In the genomic region with DNA sequence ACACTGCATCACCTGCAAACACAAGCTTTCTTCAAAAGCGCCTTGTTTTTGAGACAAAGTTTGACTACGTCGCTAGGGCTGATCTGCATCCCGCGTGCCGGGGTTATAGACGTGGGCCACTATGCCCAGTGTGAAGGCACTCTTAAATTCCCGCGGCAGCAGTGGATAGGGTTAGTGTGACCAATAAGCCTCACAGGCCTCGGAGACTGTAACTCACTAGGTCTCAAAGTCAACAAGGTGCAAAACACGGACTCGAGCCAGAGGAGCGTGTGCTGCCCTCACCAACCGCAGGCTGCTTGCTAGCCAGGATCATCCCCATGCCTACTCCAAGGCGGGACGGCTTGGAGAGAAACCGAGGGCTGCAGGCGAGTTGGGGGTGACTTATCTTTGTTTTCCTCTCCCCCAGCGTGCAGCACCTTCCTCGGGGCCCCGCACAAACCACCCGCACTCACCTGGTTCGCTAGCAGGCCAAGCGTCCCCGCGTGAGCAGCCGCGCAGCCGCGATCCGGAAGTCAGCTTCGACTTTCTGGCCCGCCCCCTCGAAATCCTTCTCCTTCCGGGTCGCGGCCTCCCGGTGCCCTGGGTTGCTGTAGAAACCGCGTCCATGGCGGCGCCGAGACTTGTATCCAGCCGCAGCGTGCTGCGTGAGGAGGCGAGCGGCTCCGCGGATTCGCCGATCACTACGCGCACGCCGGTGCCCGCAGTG, we compare ENCODE assay signal across 8 mouse cellular contexts. TPM values are rescaled to one million over a fixed set of nuclear protein-coding genes. Genes with fewer than 3 reads are reported as not detected.
A peak's percentile ranks its signal among the peaks of the same experiment; 100 is the strongest.
DNase-seq lines count a peak whose midpoint lies in the region; ATAC-seq and TF ChIP-seq lines count a peak whose summit lies in the region.

A gene (plus strand): TSS at position 582 of the 706 bp plus-strand sequence.

- ATAC-seq in forebrain, embryonic 13.5 days, result peak; percentile 98
- ATAC-seq in neural tube, embryonic 15.5 days (ENCODE audit: low FRiP score), result peak; percentile 98

- H3K27me3 ChIP-seq in E14TG2a.4 (ENCODE audit: insufficient read depth, low read length), result no peaks in the 10 kb centered on the region
- H3K27me3 ChIP-seq in forebrain, embryonic 13.5 days, result no peaks in the 10 kb centered on the region
- no peaks in the 10 kb centered on the region for H3K27me3 ChIP-seq in neural tube, embryonic 15.5 days (replicated peaks)

- H3K36me3 ChIP-seq in E14TG2a.4 (ENCODE audit: insufficient read depth, low read length), result peaks cover 52% of the 10 kb centered on the region
- peaks cover 33% of the 10 kb centered on the region for H3K36me3 ChIP-seq in forebrain, embryonic 13.5 days (ENCODE audit: poor library complexity, severe bottlenecking)
- peaks cover 31% of the 10 kb centered on the region for H3K36me3 ChIP-seq in neural tube, embryonic 15.5 days

- peak within 1 kb of the TSS; percentile 70 for H3K27ac ChIP-seq in forebrain, embryonic 13.5 days
- H3K27ac ChIP-seq in neural tube, embryonic 15.5 days (replicated peaks), result peak within 1 kb of the TSS; percentile 85

- no peak for TF ChIP-seq CTCF in E14TG2a.4 (conservative IDR thresholded peaks at IDR 0.05; ENCODE audit: low read length)

- no peaks in the 10 kb centered on the region for H3K9me3 ChIP-seq in E14TG2a.4 (ENCODE audit: low read length)
- H3K9me3 ChIP-seq in forebrain, embryonic 13.5 days (replicated peaks), result no peaks in the 10 kb centered on the region
- H3K9me3 ChIP-seq in neural tube, embryonic 15.5 days (replicated peaks), result no peaks in the 10 kb centered on the region

- H3K4me1 ChIP-seq in E14TG2a.4 (replicated peaks; ENCODE audit: low read depth, low read length), result peaks cover 53% of the 10 kb centered on the region
- peaks cover 27% of the 10 kb centered on the region for H3K4me1 ChIP-seq in forebrain, embryonic 13.5 days
- peaks cover 42% of the 10 kb centered on the region for H3K4me1 ChIP-seq in neural tube, embryonic 15.5 days

- peak; percentile 85 for DNase-seq in c-Kit-positive CD71-positive TER-119-positive erythroid progenitor cells, embryonic 14.5 days (ENCODE audit: low spot score)
- DNase-seq in heart, postnatal 14 days, result peak; percentile 91 to 95
- DNase-seq in layer of hippocampus, adult 11-12 months (ENCODE audit: low spot score), result peak; percentile 92
- peak; percentile 90 to 93 for DNase-seq in lung, adult 18-20 months
- peak; percentile 92 for DNase-seq in testis, postnatal 14 days (ENCODE audit: low spot score)

- peak within 1 kb of the TSS; percentile 79 for H3K4me2 ChIP-seq in forebrain, embryonic 13.5 days
- peak within 1 kb of the TSS; percentile 87 for H3K4me2 ChIP-seq in neural tube, embryonic 15.5 days

- H3K9ac ChIP-seq in forebrain, embryonic 13.5 days, result peak within 1 kb of the TSS; percentile 79
- peak within 1 kb of the TSS; percentile 61 for H3K9ac ChIP-seq in neural tube, embryonic 15.5 days (replicated peaks)

- intact Hi-C loops in heart, postnatal 14 days (cut with DNase I), result loop anchor here (1.0 to 5.0 kb wide), 2 partner anchors 72 to 140 kb away; a partner anchor contains a TSS

- under 1% methylated on average over 57 of the region's 57 CpGs for WGBS in forebrain, embryonic 13.5 days
- under 1% methylated on average over 57 of the region's 57 CpGs for WGBS in neural tube, embryonic 15.5 days

- H3K4me3 ChIP-seq in E14TG2a.4 (replicated peaks; ENCODE audit: low read length), result peak within 1 kb of the TSS; percentile 92
- peak within 1 kb of the TSS; percentile 87 for H3K4me3 ChIP-seq in forebrain, embryonic 13.5 days
- peak within 1 kb of the TSS; percentile 89 for H3K4me3 ChIP-seq in neural tube, embryonic 15.5 days (replicated peaks)

RNA-seq across cellular contexts. Expression of the gene that starts here (rescaled TPM):
- polyA plus RNA-seq in forebrain, embryonic 13.5 days (2015; fragmentation: Nextera tagmentation; extraction: Ambion mirVana), result 3.1 and 3.2 TPM in 2 replicates
- total RNA-seq in heart, postnatal 14 days (2021), result under 1 TPM; 0.27 to 0.60 TPM
- polyA plus RNA-seq in neural tube, embryonic 15.5 days (2015; fragmentation: Nextera tagmentation; extraction: Ambion mirVana), result 3.5 and 4.4 TPM in 2 replicates

Comparison
In these comparisons a context has a peak if more than half of its experiments do, and no peak if none do; other contexts are left out.
1. Peak in every context shown above with its lines: DNase-seq, ATAC-seq, H3K4me3 ChIP-seq and H3K27ac ChIP-seq.
2. Peak in DNase-seq in heart, postnatal 14 days; RNA of the gene not detected or under 1 TPM.